Mouse (Mus musculus) lung, postnatal 10 days (tissue): Measurements from ENCODE around the gene Neo1.

Source experiments
- DNase-seq: peaks from one replicate; pipeline ENCODE4 v3.0.0; 2021

Gene Neo1

GRCm38 (mm10) chr9:58854931-58855330, 181.3 kb downstream of the Neo1 start:
- DNase-seq, result no peak

DNA sequence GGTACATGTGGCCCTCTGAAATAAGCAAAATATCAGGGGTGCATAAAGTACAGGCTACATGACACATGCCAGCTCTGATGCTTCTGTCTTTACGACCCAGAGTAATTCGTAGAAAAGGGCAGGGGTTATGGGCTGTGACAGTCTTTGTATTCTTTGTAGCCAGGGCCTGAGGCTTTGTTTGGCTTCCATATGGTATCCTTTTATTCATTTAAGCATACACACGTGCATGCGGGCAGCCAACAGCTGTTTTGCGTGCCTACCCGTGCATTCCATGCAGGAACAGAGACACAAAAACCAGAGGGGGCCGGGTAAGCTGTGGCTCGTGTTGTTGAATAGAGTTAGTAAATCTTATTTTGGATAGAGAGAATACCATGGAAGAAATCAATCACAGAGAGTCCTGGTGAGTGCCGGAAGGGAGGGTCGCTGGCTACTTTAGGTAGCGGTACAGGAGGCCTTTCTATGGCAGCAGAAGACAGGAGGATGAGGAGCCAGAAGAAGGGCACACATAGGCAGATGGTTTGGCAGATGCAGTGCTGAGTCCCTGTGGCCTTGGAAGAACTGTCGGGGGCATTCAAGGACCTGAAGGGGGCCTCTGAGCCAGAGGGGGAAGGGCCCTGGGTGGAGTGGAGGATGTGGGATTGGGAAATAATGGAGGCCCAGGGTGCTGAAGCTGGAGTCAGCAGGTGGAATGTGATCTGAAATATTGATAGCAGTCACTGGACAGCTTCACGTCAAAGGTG, 186.5 kb downstream of the Neo1 start:
- no peak for DNase-seq

- peak; percentile 42 for DNase-seq
These were observed 188.6 kb downstream of the Neo1 start for GRCm38 (mm10) chr9:58847676-58848075.

DNA sequence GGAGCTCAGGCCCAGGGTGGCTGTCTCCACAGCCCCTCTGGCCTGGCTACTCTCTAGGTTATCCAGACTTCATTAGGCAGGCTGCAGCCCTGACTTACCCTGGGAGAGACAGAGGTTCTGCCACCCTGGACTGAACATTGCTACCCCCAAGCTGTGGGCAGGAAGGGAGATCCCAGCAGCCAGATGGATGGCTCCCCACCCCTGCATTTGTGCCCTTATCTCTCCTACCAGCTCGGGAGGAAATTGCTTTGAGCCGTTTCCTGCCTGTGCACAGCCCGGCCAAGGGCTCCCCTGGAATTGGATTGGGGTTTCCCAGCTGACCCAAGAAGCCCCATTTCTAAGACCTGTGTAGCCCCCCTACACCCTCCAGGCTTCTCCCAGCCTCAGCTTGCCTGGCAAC, 189.2 kb downstream of the Neo1 start:
- peak; percentile 62 for DNase-seq

GRCm38 (mm10) chr9:58844597-58844996, 191.6 kb downstream of the Neo1 start:
- no peak for DNase-seq

GRCm38 (mm10) chr9:58841655-58842054, 194.6 kb downstream of the Neo1 start:
- peak; percentile 67 for DNase-seq

GRCm38 (mm10) chr9:58838504-58838903, 197.7 kb downstream of the Neo1 start:
- DNase-seq, result no peak

- no peak for DNase-seq
These were observed 199.1 kb downstream of the Neo1 start for GRCm38 (mm10) chr9:58837174-58837573.

DNA sequence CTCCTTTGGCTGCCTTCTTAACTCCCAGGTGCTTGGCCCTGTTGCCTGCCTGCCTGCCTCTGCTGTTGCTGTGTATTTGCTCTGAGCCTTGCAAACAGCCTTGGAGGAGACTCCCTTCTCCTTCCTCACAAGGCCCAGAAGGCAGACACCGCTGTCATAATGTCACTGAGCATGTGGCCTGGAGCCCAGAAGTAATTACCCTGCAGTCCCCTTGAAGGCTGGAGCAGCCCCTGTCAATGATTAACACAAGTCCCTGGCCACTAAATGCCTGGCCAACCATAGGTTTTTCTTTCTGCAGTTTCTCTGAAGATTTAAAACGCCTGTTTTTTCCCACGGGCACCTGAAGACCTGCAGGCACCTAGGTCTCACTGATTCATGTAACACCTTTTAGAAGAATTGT, 203.3 kb downstream of the Neo1 start:
- DNase-seq, result no peak

DNA sequence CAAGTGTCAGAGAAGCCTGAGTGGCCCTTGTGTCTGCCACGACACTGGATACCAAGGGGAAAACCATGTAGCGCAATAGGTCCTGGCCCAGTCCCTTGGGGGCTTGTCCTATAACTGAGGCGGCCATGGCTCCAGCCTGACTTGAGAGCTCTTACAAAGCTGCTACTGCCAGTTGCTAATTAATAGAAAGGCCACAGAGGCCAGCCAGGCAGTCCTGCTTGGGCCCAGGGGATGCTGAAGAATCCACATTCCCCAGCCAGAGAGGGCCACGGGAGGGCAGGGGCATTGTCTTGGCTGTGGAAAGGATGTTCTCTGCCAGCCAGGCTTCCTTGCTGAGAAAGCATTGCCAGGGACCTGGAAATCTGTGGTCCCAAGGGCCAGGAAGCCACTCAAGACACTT, 206.6 kb downstream of the Neo1 start:
- no peak for DNase-seq
